Mouse (Mus musculus): ENCODE results near the gene Homer3.

The Homer3 gene

GRCm38 (mm10) chr8:70284421-70284820 is 1.8 kb downstream of the Homer3 start:
- DNase-seq (ENCODE audit: low spot score): no peak

- no peak for DNase-seq (ENCODE audit: low spot score)
Measured at GRCm38 (mm10) chr8:70285304-70285703, 2.7 kb downstream of the Homer3 start.

GRCm38 (mm10) chr8:70286737-70287136 is 4.1 kb downstream of the Homer3 start:
- DNase-seq (ENCODE audit: low spot score): no peak

GRCm38 (mm10) chr8:70293988-70294405 is 11.4 kb downstream of the Homer3 start:
- no peak for DNase-seq (ENCODE audit: low spot score)

GRCm38 (mm10) chr8:70300881-70301280 is 18.3 kb downstream of the Homer3 start:
- no peak for DNase-seq (ENCODE audit: low spot score)

- DNase-seq (ENCODE audit: low spot score): peak; percentile 89
Measured at GRCm38 (mm10) chr8:70302358-70302890, 19.8 kb downstream of the Homer3 start, which contains the start of the genes Ddx49 and Cope. Gene Ddx49, minus strand, starts transcription at chr8:70302489. Gene Cope, plus strand, starts transcription at chr8:70302518.

GRCm38 (mm10) chr8:70302901-70303300 is 20.3 kb downstream of the Homer3 start:
- no peak for DNase-seq (ENCODE audit: low spot score)

GRCm38 (mm10) chr8:70309311-70309710 is 26.7 kb downstream of the Homer3 start:
- no peak for DNase-seq (ENCODE audit: low spot score)

- no peak for DNase-seq (ENCODE audit: low spot score)
Measured at GRCm38 (mm10) chr8:70313399-70313798, 30.8 kb downstream of the Homer3 start.

GRCm38 (mm10) chr8:70315624-70316510 is 33.2 kb downstream of the Homer3 start, which contains the start of gene Cers1:
Gene Cers1, plus strand, starts transcription at chr8:70315775.
- DNase-seq (ENCODE audit: low spot score): no peak

GRCm38 (mm10) chr8:70316511-70317504 is 34.2 kb downstream of the Homer3 start:
- DNase-seq (ENCODE audit: low spot score): no peak

- DNase-seq (ENCODE audit: low spot score): no peak
Measured at GRCm38 (mm10) chr8:70317872-70318271, 35.2 kb downstream of the Homer3 start.

- no peak for DNase-seq (ENCODE audit: low spot score)
Measured at GRCm38 (mm10) chr8:70323716-70324115, 41.1 kb downstream of the Homer3 start.

GRCm38 (mm10) chr8:70327512-70327911 is 44.9 kb downstream of the Homer3 start:
- no peak for DNase-seq (ENCODE audit: low spot score)

GRCm38 (mm10) chr8:70329124-70329834 is 46.7 kb downstream of the Homer3 start, which contains the start of gene Gdf1:
Gene Gdf1, plus strand, starts transcription at chr8:70329817.
- DNase-seq (ENCODE audit: low spot score): no peak

GRCm38 (mm10) chr8:70329835-70330740 is 47.5 kb downstream of the Homer3 start:
- DNase-seq (ENCODE audit: low spot score): no peak

- no peak for DNase-seq (ENCODE audit: low spot score)
Measured at GRCm38 (mm10) chr8:70330741-70331364, 48.2 kb downstream of the Homer3 start.

GRCm38 (mm10) chr8:70331526-70331925 is 48.9 kb downstream of the Homer3 start:
- no peak for DNase-seq (ENCODE audit: low spot score)

GRCm38 (mm10) chr8:70332070-70332877 is 49.6 kb downstream of the Homer3 start:
- no peak for DNase-seq (ENCODE audit: low spot score)
